Mouse (Mus musculus) C2C12 (cell line): Measurements from ENCODE around the gene Ccl6.

Experiments
- CTCF ChIP-seq: IDR thresholded peaks from one replicate; pipeline ENCODE4 v1.5.1; 2011; ENCODE audit not compliant: control insufficient read depth, insufficient read depth, insufficient read length
- MAX ChIP-seq: IDR thresholded peaks from one replicate; pipeline ENCODE4 v1.6.1; 2011; ENCODE audit warnings: mild to moderate bottlenecking, control low read depth
- MYOD1 ChIP-seq: IDR thresholded peaks from one replicate; pipeline ENCODE4 v1.6.1; 2011; ENCODE audit warnings: low read depth; ENCODE audit not compliant: control insufficient read depth, insufficient read length
- USF1 ChIP-seq: IDR thresholded peaks from one replicate; pipeline ENCODE4 v1.6.1; 2011; ENCODE audit warnings: low read depth, mild to moderate bottlenecking, control low read depth, moderate library complexity

GRCm38 (mm10) chr11:83610900-83611299, 18.0 kb upstream of the Ccl6 start:
- no peak for TF ChIP-seq CTCF
- TF ChIP-seq MYOD1 = no peak
- TF ChIP-seq USF1 = no peak
- TF ChIP-seq MAX = no peak
